Mouse (Mus musculus) kidney, adult 2 months (tissue): ENCODE measurements at regions not wholly inside any gene's neighbourhood (a gene's known extent, or its start where the extent isn't known, plus 50 kb on each side); places are given as distances from the start of the nearest gene placed in this dataset.

Source experiments
- CTCF ChIP-seq: fragments of 200-500 bp; conservative IDR thresholded peaks from 2 replicates; pipeline ENCODE4 v1.5.1; 2011; ENCODE audit warnings: low read depth, mild to moderate bottlenecking, control low read depth, low read length, moderate library complexity, mixed read lengths; ENCODE audit not compliant: insufficient read depth, insufficient read length
- POLR2A ChIP-seq: fragments of 200-500 bp; IDR thresholded peaks from one replicate; pipeline ENCODE4 v1.6.1; 2011; ENCODE audit warnings: low read depth, low read length, control low read depth

- no peak for TF ChIP-seq CTCF
- TF ChIP-seq POLR2A, result no peak
These were observed 404.3 kb downstream of the Tmem161b start for GRCm38 (mm10) chr13:84626397-84626796.
